Mouse (Mus musculus) lung, postnatal 4 days (tissue): Measurements from ENCODE around the gene Ubac2.
"Not testable (repeated sequence)": the region's sequence is repeated elsewhere in the genome, so short reads cannot be mapped to it uniquely, and the experiment has no call there.

Source experiments
- DNase-seq, 2 experiments: peaks; one replicate each; pipeline ENCODE4 v3.0.0; 2021

The Ubac2 gene

DNA sequence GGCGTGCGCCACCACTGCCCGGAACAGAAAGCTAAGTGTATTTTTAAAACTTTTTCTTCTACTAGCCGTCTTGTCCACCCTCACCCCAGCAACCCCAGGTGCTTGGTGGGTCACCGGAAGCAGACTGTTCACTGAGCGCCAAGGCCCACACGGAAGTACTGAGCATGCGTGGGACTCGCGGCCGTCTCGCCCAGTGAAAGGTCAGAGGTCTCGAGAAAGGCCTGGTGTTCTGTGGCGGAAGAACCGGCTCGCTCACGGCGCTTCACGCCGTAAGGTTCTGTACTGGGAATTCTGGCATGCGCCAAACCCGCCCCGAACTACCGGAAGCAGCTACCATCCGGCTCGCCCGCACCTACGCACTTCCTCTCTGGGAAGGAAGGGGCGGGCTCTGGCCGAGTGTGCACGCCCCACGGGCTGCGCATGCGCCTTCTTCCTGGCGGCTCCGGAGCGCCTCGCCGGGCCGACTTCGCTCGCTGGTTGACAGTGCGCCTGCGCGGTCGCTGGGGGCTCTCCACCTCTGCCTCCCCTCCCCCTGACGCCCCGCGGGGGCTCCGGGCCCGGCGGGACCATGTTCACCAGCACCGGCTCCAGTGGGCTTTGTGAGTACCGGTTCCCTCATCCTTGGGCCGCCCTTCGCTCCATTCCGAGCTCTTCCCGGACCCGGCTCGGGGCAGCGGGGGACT lies at the start of gene Ubac2:
Ubac2 (plus strand) TSS at position 445 of the 683 bp plus-strand sequence.
- peak; percentile 99 for DNase-seq

- no peak for DNase-seq
These were observed 48.5 kb upstream of the Ubac2 start for GRCm38 (mm10) chr14:121829816-121830442.

GRCm38 (mm10) chr14:121833001-121833520 lies 45.4 kb upstream of the Ubac2 start:
- DNase-seq = no peak

DNA sequence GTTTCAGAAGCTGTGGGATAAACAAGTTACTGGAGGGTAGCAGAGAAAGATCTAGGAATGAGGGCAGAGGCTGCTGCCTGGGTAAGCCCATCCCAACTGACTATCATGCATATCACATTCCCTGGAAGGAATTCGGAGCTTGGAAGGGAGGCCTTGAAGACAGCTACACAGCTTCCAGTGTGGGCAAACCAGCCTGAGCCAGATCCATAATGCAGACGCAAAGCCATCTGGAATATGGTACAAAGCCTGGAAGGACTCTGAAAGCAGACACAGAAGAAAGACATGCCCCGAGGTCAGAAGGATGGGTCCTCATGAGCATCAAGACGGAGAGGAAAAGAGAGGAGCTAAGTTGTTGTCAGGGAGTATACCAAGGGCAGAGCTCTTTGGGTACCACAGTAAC lies 40.3 kb upstream of the Ubac2 start:
- DNase-seq = no peak

DNA sequence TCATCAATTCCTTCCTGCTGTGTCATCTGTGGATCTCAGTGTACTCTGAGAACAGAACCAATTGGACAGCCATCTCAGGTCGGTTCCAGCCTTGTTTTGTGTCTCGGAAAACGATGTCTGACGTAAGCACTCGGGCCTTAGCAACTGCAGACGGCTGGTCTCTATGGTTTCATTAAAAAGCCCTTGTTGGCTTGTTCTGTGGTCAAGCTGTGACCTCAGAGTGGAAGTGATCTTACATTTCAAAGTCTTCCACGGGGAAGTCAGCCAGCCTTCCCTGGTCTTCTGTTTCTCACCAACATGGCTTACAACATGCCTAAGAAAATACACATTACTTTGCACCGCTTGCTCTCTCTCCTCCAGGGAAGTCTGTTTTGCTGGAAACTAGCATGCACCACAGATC lies 38.2 kb upstream of the Ubac2 start:
- no peak for DNase-seq

GRCm38 (mm10) chr14:121844486-121844885 lies 33.9 kb upstream of the Ubac2 start:
- DNase-seq = no peak

DNA sequence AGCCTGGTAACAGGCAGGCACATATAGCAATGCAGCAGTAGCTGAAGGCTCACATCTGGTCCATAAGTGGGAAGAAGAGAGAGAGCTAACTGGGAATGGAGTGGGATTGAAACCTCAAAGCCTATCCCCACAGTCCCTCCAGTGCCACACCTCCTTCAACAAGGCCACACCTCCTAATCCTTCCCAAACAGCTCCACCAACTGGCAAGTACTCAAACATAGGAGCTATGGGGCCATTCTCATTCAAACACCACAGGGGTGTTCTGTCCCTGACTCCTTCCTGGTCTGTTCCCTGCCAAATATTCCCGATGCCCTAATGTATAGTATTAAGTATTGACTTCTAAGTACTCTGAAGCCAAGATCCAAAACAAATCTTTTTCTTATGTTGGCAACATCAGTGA lies 27.2 kb upstream of the Ubac2 start:
- DNase-seq = no peak

GRCm38 (mm10) chr14:121852531-121852930 lies 25.9 kb upstream of the Ubac2 start:
- DNase-seq = no peak

DNA sequence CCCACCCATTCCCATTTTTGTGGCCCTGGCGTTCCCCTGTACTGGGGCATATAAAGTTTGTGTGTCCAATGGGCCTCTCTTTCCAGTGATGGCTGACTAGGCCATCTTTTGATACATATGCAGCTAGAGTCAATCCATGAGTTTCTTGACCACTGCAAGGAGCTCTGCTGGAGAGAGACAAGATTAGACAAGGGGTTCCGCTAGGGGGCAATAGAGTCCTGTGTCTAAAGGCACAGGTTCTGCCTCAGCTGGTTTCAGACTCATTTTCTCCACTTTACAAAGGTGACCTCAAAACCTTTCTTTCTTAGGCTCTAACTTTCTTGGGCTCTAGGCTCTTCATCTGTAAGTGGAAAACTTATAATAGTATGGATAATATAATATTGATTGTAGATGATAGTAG lies 13.3 kb upstream of the Ubac2 start:
- peak; percentile 36 to 84 for DNase-seq

GRCm38 (mm10) chr14:121866574-121866973 lies 11.8 kb upstream of the Ubac2 start:
- no peak for DNase-seq

- no peak for DNase-seq
These were observed 9.3 kb upstream of the Ubac2 start for GRCm38 (mm10) chr14:121869111-121869510.

GRCm38 (mm10) chr14:121872760-121873159 lies 5.7 kb upstream of the Ubac2 start:
- DNase-seq = no peak

- DNase-seq = no peak
These were observed 5.2 kb upstream of the Ubac2 start for GRCm38 (mm10) chr14:121873172-121873571.

DNA sequence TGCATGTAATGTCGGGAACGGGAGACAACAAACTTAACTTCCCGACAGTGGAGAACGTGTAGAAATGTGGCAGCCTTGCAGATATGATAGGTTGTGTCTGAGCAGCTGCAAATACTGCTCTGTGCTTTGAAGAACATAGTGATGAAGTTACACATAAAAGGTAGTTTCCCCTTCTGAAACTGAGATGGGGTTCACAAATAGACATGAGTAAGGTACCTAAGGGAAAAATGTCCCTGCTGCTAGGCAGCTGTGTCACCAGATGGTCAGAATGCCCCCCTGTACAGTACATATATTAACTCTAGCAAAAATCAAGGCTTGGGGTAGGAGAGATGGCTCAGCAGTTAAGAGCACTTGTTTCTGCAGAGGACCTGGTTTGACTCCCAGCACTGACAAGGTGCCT lies 4.8 kb upstream of the Ubac2 start:
- no peak for DNase-seq

DNA sequence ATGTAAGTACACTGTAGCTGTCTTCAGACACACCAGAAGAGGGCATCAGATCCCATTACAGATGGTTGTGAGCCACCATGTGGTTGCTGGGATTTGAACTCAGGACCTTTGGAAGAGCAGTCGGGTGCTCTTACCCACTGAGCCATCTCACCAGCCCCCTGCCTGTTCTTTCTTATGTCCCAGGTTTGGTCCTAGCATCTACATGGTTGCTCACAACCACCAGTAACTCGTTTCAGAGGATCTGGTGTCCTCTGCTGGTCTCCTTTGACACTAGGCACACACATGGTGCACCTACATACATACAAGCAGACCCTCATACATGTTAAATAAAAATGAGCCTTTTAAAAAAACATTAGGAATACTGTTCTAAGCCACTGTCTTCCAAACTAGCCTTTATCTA lies 2.2 kb upstream of the Ubac2 start:
- not testable (repeated sequence) for DNase-seq

DNA sequence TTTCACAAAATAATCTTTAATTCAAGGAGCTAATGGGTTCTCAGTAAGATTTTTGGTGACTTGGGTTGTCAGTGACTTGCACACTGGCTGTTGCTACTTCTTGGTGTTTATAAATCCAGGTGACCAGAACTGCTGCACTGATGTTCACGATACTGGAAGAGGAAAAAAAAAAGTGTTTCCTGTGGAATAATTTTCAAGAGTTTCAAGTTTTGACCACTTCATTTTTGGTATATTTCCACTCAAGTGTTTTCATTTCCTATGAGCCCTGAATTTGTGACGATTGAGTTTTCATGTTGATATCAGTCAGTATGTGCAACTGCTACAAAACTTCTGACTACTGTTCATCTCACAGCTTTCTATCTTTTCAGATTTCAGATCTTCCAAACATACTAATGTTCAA lies 1.6 kb upstream of the Ubac2 start:
- no peak for DNase-seq

DNA sequence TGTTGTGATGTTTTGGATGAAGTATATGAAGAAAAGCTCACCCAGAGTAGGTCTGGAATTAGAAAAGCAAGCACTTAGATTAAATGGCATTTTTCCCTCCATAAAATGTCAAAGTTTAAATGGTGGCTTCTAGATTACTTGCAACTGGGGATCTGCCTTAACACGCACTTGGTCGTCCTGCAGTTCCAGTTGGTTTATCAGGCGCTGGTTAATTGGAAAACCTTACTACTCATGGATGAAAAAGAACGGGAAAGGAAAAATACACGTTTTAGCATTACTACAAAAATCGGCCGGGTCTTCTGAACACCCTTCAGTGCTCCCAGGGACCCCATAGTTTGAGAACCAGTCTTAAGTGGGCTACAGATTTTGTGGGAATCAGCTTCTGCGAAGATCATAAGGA lies 780 bp upstream of the Ubac2 start:
- no peak for DNase-seq

DNA sequence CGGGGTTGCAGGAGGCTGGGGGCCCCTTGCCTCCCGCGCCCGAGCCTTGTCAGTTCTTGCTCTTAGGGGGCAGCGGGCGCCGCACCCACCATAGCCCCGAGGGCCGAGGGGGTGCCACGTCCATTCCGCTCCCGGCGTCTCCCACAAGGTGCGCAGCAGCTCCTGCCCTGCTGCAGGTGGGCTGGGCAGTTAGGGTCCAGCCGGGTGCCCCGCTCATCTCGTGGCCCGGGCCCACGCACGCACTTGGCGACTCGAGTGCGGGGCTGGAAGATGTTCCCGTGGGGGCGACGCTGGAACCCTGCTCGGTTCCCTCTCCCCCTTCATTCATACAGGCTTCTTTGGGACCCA lies 413 bp downstream of the Ubac2 start:
- DNase-seq = no peak

- peak in 1 of 2 experiments; percentile 30 for DNase-seq
These were observed 933 bp downstream of the Ubac2 start for GRCm38 (mm10) chr14:121879266-121879840.

- DNase-seq = no peak
These were observed 2.8 kb downstream of the Ubac2 start for GRCm38 (mm10) chr14:121881211-121881610.

- DNase-seq = no peak
These were observed 5.9 kb downstream of the Ubac2 start for GRCm38 (mm10) chr14:121884150-121884797.

DNA sequence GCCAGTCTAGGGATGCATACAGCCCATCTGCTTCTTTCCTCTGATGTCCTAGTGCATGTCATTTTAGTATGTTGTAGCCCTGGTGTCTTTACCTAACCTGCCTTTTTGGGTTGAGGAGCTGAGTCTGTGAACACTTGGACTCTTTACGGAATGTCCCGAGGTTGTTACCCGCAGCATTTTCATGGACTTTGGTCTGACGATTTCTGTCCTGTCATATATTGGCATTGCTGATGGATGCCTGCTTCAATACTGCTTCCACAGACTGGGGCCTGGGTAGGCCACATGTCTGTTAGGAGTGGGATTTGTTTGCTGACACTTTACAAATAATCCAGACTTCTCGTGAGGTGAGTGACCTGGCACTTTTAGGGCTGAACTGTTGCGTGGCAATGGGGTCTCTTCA lies 15.3 kb downstream of the Ubac2 start:
- DNase-seq = no peak

DNA sequence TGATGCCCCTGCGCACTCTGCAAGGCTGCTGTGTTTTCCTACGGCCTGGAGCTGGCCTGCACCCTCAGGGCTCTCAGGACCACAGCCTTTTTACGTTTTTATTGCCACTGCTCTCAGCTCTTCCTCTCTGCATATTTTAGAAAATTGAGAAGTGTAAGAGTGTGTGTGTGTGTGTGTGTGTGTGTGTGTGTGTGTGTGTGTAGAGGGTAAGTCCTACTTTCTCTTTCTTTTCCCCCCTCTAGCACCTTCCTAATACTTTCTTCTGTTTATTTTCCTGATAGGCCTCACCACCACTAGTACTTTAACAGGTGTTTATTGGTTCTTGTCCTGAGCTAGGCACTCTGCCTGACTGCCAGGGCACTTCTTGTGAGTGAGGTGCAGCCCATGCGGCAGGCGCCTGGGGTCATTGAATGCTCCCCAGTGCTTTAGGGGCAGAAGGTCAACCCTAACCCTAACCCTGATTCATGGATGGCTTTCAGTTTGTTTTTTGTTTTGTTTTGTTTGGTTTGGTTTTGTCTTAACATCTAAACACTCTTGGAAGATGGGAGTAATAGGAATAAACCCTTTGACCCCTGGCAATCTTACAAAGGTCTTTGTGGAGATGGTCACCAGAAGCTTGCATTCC lies 16.2 kb downstream of the Ubac2 start:
- DNase-seq = no peak
